Mouse (Mus musculus) hindbrain, embryonic 10.5 days (tissue): Measurements from ENCODE around the gene Rpl14. TPM values are rescaled to one million over a fixed set of nuclear protein-coding genes. Genes with fewer than 3 reads are reported as not detected.

Source experiments
- DNase-seq: peaks from one replicate; pipeline ENCODE4 v3.0.0-alpha.2; 2017; ENCODE audit warnings: low spot score
- H3K27ac ChIP-seq: fragments of 300-500 bp; sonication (generic); 2 replicates; pipeline ENCODE4 v1.5.1; 2016; ENCODE audit warnings: mild to moderate bottlenecking, moderate library complexity
- H3K27me3 ChIP-seq: fragments of 300-500 bp; sonication (generic); 2 replicates; pipeline ENCODE4 v1.6.1; 2016; ENCODE audit warnings: mild to moderate bottlenecking; ENCODE audit not compliant: poor library complexity, insufficient read depth, severe bottlenecking
- H3K36me3 ChIP-seq: fragments of 300-500 bp; sonication (generic); 2 replicates; pipeline ENCODE4 v1.6.1; 2016; ENCODE audit warnings: mild to moderate bottlenecking, moderate library complexity
- H3K4me1 ChIP-seq: fragments of 300-500 bp; sonication (generic); replicated peaks from 2 replicates; pipeline ENCODE4 v1.6.1; 2016; ENCODE audit warnings: mild to moderate bottlenecking
- H3K4me3 ChIP-seq: fragments of 300-500 bp; sonication (generic); 2 replicates; pipeline ENCODE4 v1.5.1; 2016; ENCODE audit warnings: mild to moderate bottlenecking, moderate library complexity
- H3K9me3 ChIP-seq: fragments of 300-500 bp; sonication (generic); 2 replicates; pipeline ENCODE4 v1.6.1; 2016; ENCODE audit warnings: mild to moderate bottlenecking, moderate library complexity
- WGBS: fragments of 180-500 bp; shearing (Covaris S2); methylation state at CpG from one replicate; pipeline ENCODE4 v1.1.7; 2016; 5-methylcytosine and 5-hydroxymethylcytosine counted together
- polyA plus RNA-seq: library from polyadenylated mRNA; unstranded; fragments of >200 nt; fragmentation: Nextera tagmentation; extraction: Ambion mirVana; gene quantifications from 2 replicates; pipeline ENCODE4 v1.2.1, GENCODE M21; 2016

Gene Rpl14
- polyA plus RNA-seq, 1 experiment from 2014 or later: 673 TPM

DNA sequence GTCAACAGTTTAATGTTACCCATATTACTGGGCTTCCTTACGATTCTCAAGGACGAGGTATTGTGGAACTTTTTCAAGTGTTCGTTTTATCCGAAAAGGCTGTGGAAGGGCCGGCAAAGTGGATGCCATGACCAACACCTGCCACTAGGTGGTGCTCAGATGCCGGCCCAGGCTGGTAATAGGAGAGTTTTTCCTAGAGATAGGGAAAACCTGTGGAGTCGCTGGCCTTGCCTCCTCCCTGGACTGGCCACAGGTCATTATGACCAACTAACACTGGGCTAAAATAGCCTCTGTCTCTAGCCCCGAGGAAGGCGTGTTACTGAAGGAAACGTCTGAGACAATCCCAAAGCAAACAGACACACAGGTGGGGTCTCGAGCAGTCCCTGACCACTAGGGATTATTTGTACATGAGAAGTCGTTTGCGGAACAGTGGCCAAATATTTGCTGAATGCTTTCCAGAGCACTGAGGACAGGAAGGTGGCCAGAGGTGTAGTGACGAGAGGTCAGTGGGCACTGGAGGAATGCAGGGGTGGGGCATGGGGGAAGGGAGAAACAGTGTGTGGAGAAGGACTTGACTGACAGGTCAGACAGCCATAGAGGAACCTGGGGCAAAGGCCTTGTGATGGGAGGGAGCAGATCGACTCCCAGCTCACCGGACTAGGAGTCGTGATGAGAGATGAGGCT, 30.4 kb downstream of the Rpl14 start:
- Histone ChIP-seq H3K9me3 (0 out of 2 replicates have a peak, but pooled peaks cover 2% of the 10 kb centered on the region), H3K4me1 (peaks cover 29% of the 10 kb centered on the region), H3K36me3 (no peaks in the 10 kb centered on the region), H3K4me3 (no peak overlapping the region; the same call in 1 of the 2 replicates), H3K27ac (no peak overlapping the region), H3K27me3 (no peaks in the 10 kb centered on the region; the same call in 1 of the 2 replicates)
- WGBS: 24% methylated on average over 17 of the region's 17 CpGs
- peak; percentile 82 for DNase-seq

DNA sequence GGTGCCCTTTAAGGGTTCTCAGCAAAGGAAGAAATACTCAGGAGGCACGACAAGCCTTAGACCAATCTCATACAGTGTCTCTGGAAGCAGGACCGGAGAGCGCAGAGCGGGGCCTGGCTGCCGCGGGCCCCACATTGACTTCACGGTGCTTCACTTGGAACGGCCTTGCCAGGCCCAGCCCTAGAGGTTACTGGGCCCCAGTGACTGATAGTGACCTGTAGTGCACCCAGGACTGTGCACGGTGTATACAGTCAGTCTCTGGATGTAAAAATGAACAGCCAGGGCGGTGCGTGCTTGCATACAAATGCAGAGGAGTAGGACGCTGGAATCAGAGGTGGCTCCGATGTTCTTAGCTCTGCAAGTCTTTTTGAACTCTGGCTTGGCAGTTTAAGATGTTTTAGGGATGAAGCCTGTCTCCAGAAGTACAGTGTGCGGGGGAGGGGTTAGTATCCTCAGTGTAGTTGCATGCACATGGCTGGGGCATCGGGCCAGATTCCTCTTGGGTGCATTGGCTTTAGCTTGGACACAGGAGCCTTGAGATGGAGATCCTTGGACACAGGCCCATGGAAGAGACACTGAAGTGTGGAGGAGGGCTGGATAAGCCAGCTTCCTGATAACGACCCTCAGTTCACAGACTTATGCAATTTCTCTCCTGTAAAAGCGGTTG, 31.1 kb downstream of the Rpl14 start:
- peak overlapping the region; percentile 80 for H3K27ac ChIP-seq
- H3K4me3 ChIP-seq: peak overlapping the region; percentile 29
- 46% methylated on average over 17 of the region's 17 CpGs for WGBS

DNA sequence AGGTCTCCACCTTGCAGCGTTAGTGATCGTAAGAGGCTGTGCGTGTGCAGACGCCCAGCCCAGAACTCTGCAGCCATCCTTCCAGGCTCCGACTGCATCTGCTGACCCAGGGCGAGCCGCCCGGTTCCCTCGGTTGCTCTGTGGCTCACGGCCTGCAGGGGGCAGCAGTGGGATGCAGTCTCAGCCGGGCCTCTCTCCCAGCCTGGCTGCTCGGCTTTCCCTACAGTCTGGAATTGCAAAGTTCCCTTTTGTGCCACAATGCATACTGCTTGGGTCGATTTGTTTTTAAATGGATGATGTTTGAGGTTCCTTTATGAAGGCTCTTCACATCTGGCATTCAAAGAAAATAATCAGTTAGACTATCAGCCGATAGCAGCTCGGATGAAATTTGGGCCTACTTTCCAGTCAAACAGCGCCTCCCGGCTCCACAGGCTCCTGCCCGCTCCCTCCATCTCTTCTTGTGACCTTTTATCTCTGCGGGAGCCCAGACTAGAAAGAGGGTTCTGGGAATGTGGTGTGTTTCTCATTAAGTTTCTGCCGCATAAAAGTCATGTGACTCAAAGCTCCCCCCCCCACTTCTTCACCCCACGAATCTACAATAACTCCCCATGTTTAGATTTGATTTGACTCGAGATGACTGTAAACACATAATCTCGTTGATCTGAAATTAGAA, 31.7 kb downstream of the Rpl14 start:
- H3K4me3 ChIP-seq: peak overlapping the region; percentile 29

More for the DNA sequence above, 31.1 kb downstream of the Rpl14 start:
- no peak for DNase-seq
- peaks cover 29% of the 10 kb centered on the region for H3K4me1 ChIP-seq
- peaks cover 8% of the 10 kb centered on the region for H3K9me3 ChIP-seq
- no peaks in the 10 kb centered on the region; the same call in 1 of the 2 replicates for H3K27me3 ChIP-seq
- 0 out of 2 replicates have a peak, but pooled peaks cover under 1% of the 10 kb centered on the region for H3K36me3 ChIP-seq

DNA sequence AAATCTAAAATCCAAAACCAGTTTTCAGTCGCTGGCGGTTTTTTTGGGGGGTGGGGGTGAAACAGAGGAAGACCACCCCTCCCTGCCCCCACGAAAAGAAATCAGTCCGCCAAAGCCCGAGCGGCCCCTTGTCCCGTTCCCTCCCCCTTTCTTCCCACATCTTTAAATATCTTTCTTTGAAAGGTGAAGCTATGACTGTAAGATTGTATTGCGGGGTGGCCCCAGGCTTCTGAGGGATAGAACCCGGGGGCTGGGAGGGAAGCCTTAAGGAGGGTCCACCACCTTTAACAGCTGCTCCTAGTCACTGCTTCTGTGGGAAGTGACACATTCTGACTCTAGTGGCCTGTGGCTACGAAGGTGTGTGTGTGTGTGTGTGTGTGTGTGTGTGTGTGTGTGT, 32.3 kb downstream of the Rpl14 start:
- Histone ChIP-seq H3K27me3 (no peaks in the 10 kb centered on the region; the same call in 1 of the 2 replicates), H3K4me3 (peak overlapping the region; percentile 29), H3K4me1 (peaks cover 29% of the 10 kb centered on the region), H3K27ac (peak overlapping the region; percentile 80), H3K9me3 (peaks cover 20% of the 10 kb centered on the region), H3K36me3 (0 out of 2 replicates have a peak, but pooled peaks cover 9% of the 10 kb centered on the region)
- 9% methylated on average over 10 of the region's 10 CpGs for WGBS
- peak; percentile 41 for DNase-seq

More for the DNA sequence above, 31.7 kb downstream of the Rpl14 start:
- WGBS: 3% methylated on average over 23 of the region's 23 CpGs
- Histone ChIP-seq H3K27me3 (no peaks in the 10 kb centered on the region; the same call in 1 of the 2 replicates), H3K36me3 (0 out of 2 replicates have a peak, but pooled peaks cover 7% of the 10 kb centered on the region), H3K9me3 (peaks cover 15% of the 10 kb centered on the region), H3K4me1 (peaks cover 29% of the 10 kb centered on the region), H3K27ac (peak overlapping the region; percentile 80)
- peak; percentile 92 for DNase-seq

DNA sequence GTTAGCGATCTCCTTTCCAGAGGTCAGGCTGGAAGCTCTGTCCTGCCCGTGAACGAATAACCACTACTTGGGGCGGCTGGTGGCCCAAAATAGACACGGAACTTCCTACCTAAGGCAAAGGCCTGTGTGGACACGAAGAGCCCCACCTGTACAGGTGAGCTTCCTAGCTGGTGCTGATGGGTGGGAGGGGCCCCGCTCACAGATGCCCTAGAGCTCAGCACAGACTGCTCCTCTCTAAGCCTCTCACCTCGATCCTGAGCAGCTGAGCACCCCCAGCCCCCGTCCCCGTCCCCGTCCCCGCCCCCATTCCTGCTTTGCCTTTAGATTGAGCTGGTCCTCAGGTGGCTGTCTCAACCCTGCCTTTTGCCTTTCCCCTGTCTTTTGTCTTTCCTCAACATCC, 32.7 kb downstream of the Rpl14 start:
- Histone ChIP-seq H3K4me1 (peaks cover 29% of the 10 kb centered on the region), H3K27me3 (no peaks in the 10 kb centered on the region; the same call in 1 of the 2 replicates), H3K36me3 (0 out of 2 replicates have a peak, but pooled peaks cover 9% of the 10 kb centered on the region), H3K4me3 (peak overlapping the region; percentile 29), H3K27ac (peak overlapping the region; percentile 80), H3K9me3 (peaks cover 22% of the 10 kb centered on the region)
- DNase-seq: no peak
- 20% methylated on average over 12 of the region's 12 CpGs for WGBS

DNA sequence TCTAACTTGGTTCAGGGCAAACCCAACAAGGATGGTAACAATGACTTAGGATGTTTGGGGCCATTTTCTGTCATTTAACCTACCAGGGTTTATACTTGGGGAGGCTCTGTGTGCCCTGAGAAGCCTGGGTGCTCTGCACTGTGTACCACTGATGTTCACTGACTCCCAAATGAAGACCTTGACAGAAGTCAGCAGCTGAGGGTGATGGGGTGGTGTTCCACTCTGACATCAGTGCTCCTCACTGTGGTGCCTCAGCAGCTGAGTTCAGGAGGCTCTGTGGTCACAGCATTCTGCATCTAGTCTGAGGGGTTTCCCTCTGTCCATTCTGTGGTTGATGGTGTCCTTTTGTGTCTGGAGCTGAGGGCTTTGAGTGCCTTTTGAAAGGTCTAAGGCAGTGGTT, 39.8 kb downstream of the Rpl14 start:
- Histone ChIP-seq H3K4me3 (no peak overlapping the region), H3K36me3 (0 out of 2 replicates have a peak, but pooled peaks cover 9% of the 10 kb centered on the region), H3K27me3 (no peaks in the 10 kb centered on the region), H3K4me1 (0 out of 2 replicates have a peak, but pooled peaks cover 2% of the 10 kb centered on the region), H3K27ac (no peak overlapping the region), H3K9me3 (peaks cover 27% of the 10 kb centered on the region)
- DNase-seq: no peak

DNA sequence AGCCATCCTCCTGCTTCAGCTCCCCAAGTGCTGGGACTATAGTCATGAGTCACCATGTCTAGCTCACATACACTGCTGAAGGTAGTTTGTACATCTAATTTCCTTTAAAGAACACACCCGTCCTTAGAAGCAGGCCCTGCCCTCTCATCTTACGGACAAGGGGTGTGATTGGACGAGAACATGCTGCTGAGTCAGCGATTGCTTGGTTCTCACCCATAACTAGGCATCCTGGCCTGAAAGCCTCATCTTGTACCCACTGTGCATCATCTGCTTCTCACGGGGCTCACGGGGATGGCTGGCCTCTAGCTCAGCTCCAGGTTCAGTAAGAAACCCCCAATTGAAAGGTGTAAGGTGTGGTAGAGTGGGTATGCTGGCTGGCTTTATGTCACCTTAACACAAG, 42.8 kb downstream of the Rpl14 start:
- Histone ChIP-seq H3K9me3 (0 out of 2 replicates have a peak, but pooled peaks cover 5% of the 10 kb centered on the region), H3K27ac (no peak overlapping the region), H3K36me3 (no peaks in the 10 kb centered on the region), H3K27me3 (no peaks in the 10 kb centered on the region), H3K4me1 (peaks cover 8% of the 10 kb centered on the region), H3K4me3 (no peak overlapping the region)
- WGBS: 90% methylated on average over 6 of the region's 6 CpGs
- DNase-seq: no peak

DNA sequence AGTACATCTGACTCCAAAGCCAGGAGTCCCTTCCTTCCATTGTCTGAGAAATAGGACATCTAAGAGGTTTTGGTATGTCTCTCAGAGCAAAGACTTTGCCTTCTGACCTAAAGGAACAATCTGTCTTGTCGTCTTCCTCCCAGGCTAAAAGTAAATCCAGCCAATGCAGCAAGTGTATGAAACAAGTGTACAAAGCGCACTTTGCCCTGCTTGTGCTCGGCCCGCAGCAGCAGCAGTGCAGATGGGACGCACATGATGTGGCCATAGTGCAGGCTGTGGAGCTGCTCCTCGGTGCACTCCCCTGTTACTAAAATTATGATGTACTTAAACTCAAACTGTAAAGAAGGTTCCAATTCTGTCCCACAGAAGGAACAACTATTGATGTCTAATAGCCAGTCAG, 46.9 kb downstream of the Rpl14 start:
- WGBS: 85% methylated on average over 6 of the region's 6 CpGs

DNA sequence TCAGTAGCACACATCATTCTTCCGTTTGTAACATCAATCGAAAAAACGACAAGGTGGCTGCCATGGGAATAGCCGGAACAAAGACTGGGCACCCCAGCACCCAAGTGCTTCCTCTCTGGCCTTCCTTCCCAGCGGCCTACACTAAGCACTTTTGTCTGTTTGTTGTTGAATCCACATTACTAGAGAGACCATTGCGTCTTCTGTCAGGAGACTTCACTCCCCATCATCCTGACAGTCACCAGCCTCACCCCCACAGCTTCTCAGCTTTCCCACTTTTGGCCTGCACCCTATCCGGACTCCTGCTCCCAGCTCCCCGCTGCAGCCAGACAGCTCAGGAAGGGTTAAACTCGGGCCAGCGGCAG, 48.1 kb downstream of the Rpl14 start:
- Histone ChIP-seq H3K27me3 (no peaks in the 10 kb centered on the region), H3K27ac (peak overlapping the region; percentile 90), H3K9me3 (peaks cover 16% of the 10 kb centered on the region), H3K4me1 (peaks cover 25% of the 10 kb centered on the region), H3K4me3 (peak overlapping the region; percentile 47), H3K36me3 (0 out of 2 replicates have a peak, but pooled peaks cover 3% of the 10 kb centered on the region)
- 5% methylated on average over 10 of the region's 10 CpGs for WGBS
- no peak for DNase-seq

More for the DNA sequence above, 46.9 kb downstream of the Rpl14 start:
- Histone ChIP-seq H3K27ac (0 out of 2 replicates have a peak overlapping the region, but pooled peaks have one; percentile 23), H3K36me3 (0 out of 2 replicates have a peak, but pooled peaks cover 3% of the 10 kb centered on the region), H3K9me3 (peaks cover 14% of the 10 kb centered on the region), H3K4me1 (peaks cover 25% of the 10 kb centered on the region), H3K4me3 (no peak overlapping the region), H3K27me3 (no peaks in the 10 kb centered on the region)
- DNase-seq: no peak

DNA sequence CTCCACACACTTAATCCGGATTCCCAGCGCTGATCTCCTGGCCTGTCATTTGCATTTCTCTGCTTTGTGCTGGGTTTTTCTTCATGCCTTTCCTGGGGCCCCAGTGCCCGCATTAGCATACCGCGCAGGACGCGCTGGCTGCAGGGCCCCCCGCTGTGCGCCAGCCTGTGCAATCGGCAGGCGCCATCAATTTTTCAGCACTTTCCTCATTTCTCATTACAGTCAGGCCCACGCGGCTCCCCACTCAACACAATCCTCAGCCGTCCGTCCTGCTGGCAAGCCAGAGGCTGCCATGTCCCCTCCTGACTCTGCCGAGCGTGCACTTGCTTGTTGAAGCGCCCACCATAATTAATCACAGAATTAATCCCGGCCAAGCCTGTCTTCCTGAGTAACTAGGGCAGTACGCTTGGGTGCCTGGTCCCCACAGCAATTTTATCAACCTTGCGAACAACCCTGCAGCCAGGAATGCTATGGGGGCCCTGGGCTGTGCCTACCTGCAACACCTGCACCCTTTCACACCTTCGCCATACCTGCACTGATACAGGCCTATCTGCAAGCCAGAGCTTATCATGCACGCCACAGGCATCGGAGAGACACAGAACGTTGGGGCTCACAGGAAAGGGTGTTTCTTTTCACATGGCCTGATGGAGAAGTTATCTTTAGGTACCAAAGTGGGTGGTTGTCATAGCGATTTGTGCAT, 48.6 kb downstream of the Rpl14 start:
- Histone ChIP-seq H3K27me3 (no peaks in the 10 kb centered on the region), H3K27ac (peak overlapping the region; percentile 90), H3K4me3 (peak overlapping the region; percentile 47), H3K4me1 (peaks cover 25% of the 10 kb centered on the region), H3K36me3 (0 out of 2 replicates have a peak, but pooled peaks cover 3% of the 10 kb centered on the region), H3K9me3 (peaks cover 16% of the 10 kb centered on the region)
- peak; percentile 84 for DNase-seq
- WGBS: 6% methylated on average over 26 of the region's 26 CpGs

DNA sequence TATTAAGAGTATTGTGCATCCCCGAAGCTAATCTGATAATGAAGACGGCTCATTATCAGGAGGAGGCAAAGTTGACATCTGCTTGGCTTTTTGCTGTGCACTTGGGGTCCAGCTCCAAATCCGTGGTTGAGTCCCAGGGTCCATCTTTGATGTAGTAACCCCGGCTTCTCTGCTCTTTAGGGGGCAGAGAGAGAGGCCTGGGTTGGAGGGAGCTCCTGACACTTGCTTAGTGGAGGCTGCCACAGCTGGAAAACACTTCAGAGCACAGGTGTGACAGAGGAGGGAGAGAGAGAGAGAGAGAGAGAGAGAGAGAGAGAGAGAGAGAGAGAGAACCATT, 49.1 kb downstream of the Rpl14 start:
- H3K27me3 ChIP-seq: no peaks in the 10 kb centered on the region
- no peak for DNase-seq
- 29% methylated on average over 4 of the region's 4 CpGs for WGBS
- 0 out of 2 replicates have a peak, but pooled peaks cover 3% of the 10 kb centered on the region for H3K36me3 ChIP-seq
- H3K4me1 ChIP-seq: peaks cover 25% of the 10 kb centered on the region
- no peak overlapping the region for H3K4me3 ChIP-seq
- H3K9me3 ChIP-seq: peaks cover 17% of the 10 kb centered on the region
- peak overlapping the region; percentile 90 for H3K27ac ChIP-seq
